Mouse (Mus musculus) myocyte (in vitro differentiated cells): ENCODE measurements around the gene Gsap.

Experiments
- MAX ChIP-seq: IDR thresholded peaks from one replicate; pipeline ENCODE4 v1.6.1; 2011; ENCODE audit warnings: low read depth, mild to moderate bottlenecking, control low read depth
- USF1 ChIP-seq: IDR thresholded peaks from one replicate; pipeline ENCODE4 v1.6.1; 2011; ENCODE audit warnings: low read depth, mild to moderate bottlenecking, control low read depth, moderate library complexity

DNA sequence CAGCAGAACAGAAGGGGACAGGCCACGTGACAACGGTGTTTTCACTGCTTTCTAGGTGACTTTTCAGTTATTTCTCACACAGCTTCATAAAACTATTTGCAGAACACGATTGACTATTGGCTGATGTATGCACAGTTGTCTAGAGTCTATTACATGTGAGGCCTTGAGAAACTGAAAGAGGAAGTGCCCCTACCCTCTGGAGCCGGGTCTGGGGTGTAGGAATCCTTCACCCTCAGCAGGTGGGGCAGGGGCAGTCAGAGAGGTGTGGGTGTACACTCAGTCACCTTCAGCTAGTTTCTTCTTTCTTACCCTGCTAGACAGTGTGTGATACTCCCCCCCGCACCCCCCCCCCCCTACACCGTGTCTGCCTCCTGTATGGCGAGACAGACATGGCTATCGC is 109.6 kb downstream of the Gsap start:
- TF ChIP-seq USF1 (no peak), MAX (no peak)
